Mouse (Mus musculus) heart, postnatal 0 days (tissue): ENCODE measurements around the gene Ten1. TPM values are rescaled to one million over a fixed set of nuclear protein-coding genes. Genes with fewer than 3 reads are reported as not detected.

Experiments used
- ATAC-seq: fragments of 200-750 bp; cut with Nextera tagmentation; 2 replicates; pipeline ENCODE4 v1.8.0; 2017; ENCODE audit warnings: low read depth, moderate number of reproducible peaks, moderate library complexity; ENCODE audit not compliant: insufficient read depth
- DNase-seq: peaks from one replicate; pipeline ENCODE4 v3.0.0-alpha.2; 2016; ENCODE audit warnings: low spot score
- H3K27ac ChIP-seq: fragments of 300-500 bp; sonication (generic); 2 replicates; pipeline ENCODE4 v1.5.1; 2014; ENCODE audit warnings: low read depth, mild to moderate bottlenecking
- H3K27me3 ChIP-seq: fragments of 300-500 bp; sonication (generic); 2 replicates; pipeline ENCODE4 v1.6.1; 2014; ENCODE audit warnings: low read length, mixed read lengths; ENCODE audit not compliant: control insufficient read depth, insufficient read depth
- H3K36me3 ChIP-seq: fragments of 300-500 bp; sonication (generic); replicated peaks from 2 replicates; pipeline ENCODE4 v1.6.1; 2014; ENCODE audit warnings: low read length, mixed read lengths; ENCODE audit not compliant: control insufficient read depth, insufficient read depth
- H3K4me1 ChIP-seq: fragments of 300-500 bp; sonication (generic); 2 replicates; pipeline ENCODE4 v1.6.1; 2014; ENCODE audit warnings: antibody characterized with exemption; ENCODE audit not compliant: control insufficient read depth, insufficient read depth
- H3K4me2 ChIP-seq: fragments of 300-500 bp; sonication (generic); 2 replicates; pipeline ENCODE4 v1.6.1; 2014; ENCODE audit warnings: low read depth, mild to moderate bottlenecking, low read length, moderate library complexity
- H3K4me3 ChIP-seq: fragments of 300-500 bp; sonication (generic); 2 replicates; pipeline ENCODE4 v1.5.1; 2014; ENCODE audit warnings: low read depth, low read length
- H3K9ac ChIP-seq: fragments of 300-500 bp; sonication (generic); replicated peaks from 2 replicates; pipeline ENCODE4 v1.6.1; 2014; ENCODE audit warnings: low read depth, low read length, mixed read lengths
- H3K9me3 ChIP-seq: fragments of 300-500 bp; sonication (generic); replicated peaks from 2 replicates; pipeline ENCODE4 v1.6.1; 2016; ENCODE audit warnings: low read length; ENCODE audit not compliant: control insufficient read depth
- CTCF ChIP-seq: IDR thresholded peaks from 2 replicates; pipeline ENCODE4 v1.5.1; 2016; ENCODE audit warnings: antibody characterized with exemption, control low read depth, low read depth
- EP300 ChIP-seq: IDR thresholded peaks from 2 replicates; pipeline ENCODE4 v1.6.1; 2016; ENCODE audit warnings: antibody characterized with exemption, low read depth
- WGBS: fragments of 180-500 bp; shearing (Covaris S2); extraction: QIAGEN DNeasy Blood & Tissue Kit; methylation state at CpG from one replicate; pipeline ENCODE4 v1.1.7; 2014; 5-methylcytosine and 5-hydroxymethylcytosine counted together
- polyA plus RNA-seq: library from polyadenylated mRNA; unstranded; fragments of >200 nt; fragmentation: Nextera tagmentation; extraction: Ambion mirVana; gene quantifications from 2 replicates; pipeline ENCODE4 v1.2.1, GENCODE M21; 2015
- total RNA-seq: library from RNA; depleted of rRNA; stranded (reverse); fragments of >200 nt; gene quantifications from 2 replicates; pipeline ENCODE4 v1.2.3, GENCODE M21; 2014; ENCODE audit warnings: low replicate concordance

Gene Ten1
- total and polyA plus RNA-seq, 2 experiments from 2014 or later, result 58.4 to 68.2 TPM

DNA sequence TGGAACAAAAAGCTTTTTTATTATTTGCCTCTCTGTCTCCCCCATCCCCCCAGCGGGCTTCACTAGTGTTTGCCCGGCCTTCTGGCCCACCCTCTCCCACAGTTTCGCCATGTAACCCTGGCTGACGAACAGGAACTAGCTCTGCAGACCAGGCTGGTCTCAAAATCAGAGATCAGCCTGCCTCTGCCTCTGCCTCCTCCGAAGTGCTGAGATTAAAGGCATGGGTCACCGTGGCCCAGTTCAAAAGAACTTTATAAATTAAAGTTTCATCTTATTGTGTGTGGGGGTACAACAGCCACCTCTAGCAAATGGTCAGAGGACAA lies 1.1 kb upstream of the Ten1 start:
- WGBS, result 88% methylated on average over 6 of the region's 6 CpGs

DNA sequence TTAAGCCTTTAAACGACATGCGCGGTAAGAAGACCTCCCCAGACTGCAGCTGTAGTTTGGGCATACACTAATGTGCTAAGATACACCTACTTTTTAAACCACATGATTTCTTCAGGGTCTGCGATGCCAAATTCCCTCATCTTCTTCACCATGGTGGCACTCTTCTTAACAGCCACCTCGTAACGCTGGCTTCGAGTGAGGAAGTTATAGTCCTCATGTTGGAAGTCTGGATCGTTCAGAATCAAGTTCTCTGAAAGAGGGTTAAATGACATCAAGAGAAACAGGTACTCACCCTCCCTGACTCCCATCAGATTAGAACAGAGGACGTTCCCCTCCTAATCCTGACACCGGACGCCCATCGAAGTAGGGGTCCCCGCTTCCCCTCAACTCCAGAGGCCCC lies 523 bp upstream of the Ten1 start:
- Histone ChIP-seq H3K4me1 (peaks cover 6% of the 10 kb centered on the region), H3K4me2 (peak overlapping the region; percentile 70)
- WGBS, result 15% methylated on average over 13 of the region's 13 CpGs

More for the DNA sequence above, 1.1 kb upstream of the Ten1 start:
- Histone ChIP-seq H3K9me3 (no peaks in the 10 kb centered on the region), H3K4me3 (peak overlapping the region; percentile 67; the same call in 1 of the 2 replicates), H3K27ac (no peak overlapping the region), H3K27me3 (no peaks in the 10 kb centered on the region), H3K4me1 (peaks cover 6% of the 10 kb centered on the region), H3K4me2 (peak overlapping the region; percentile 70), H3K36me3 (peaks cover 11% of the 10 kb centered on the region; the same call in 1 of the 2 replicates), H3K9ac (0 out of 2 replicates have a peak overlapping the region, but pooled peaks have one; percentile 11)
- TF ChIP-seq EP300 (no peak), CTCF (no peak)
- DNase-seq (no peak), ATAC-seq (no peak)

GRCm38 (mm10) chr11:116201151-116201550 lies 2.5 kb downstream of the Ten1 start:
- ATAC-seq (no peak), DNase-seq (no peak)
- WGBS, result 92% methylated on average over 2 of the region's 2 CpGs
- no peak overlapping the region for H3K4me3 ChIP-seq
- peaks cover 25% of the 10 kb centered on the region for H3K36me3 ChIP-seq
- no peaks in the 10 kb centered on the region for H3K9me3 ChIP-seq
- no peak overlapping the region for H3K9ac ChIP-seq
- no peaks in the 10 kb centered on the region for H3K27me3 ChIP-seq
- H3K4me2 ChIP-seq, result no peak overlapping the region
- TF ChIP-seq CTCF, result no peak
- no peak for TF ChIP-seq EP300
- H3K27ac ChIP-seq, result no peak overlapping the region
- peaks cover 6% of the 10 kb centered on the region for H3K4me1 ChIP-seq

More for the DNA sequence above, 523 bp upstream of the Ten1 start:
- TF ChIP-seq CTCF (no peak), EP300 (no peak)
- Histone ChIP-seq H3K36me3 (peaks cover 11% of the 10 kb centered on the region; the same call in 1 of the 2 replicates), H3K27me3 (no peaks in the 10 kb centered on the region), H3K9ac (peak overlapping the region; percentile 81), H3K27ac (peak overlapping the region; percentile 95), H3K4me3 (peak overlapping the region; percentile 67), H3K9me3 (no peaks in the 10 kb centered on the region)
- DNase-seq (no peak), ATAC-seq (no peak)

- no peak overlapping the region for H3K27ac ChIP-seq
- no peak for TF ChIP-seq CTCF
- no peak for TF ChIP-seq EP300
- no peaks in the 10 kb centered on the region for H3K4me1 ChIP-seq
- H3K4me3 ChIP-seq, result no peak overlapping the region
- no peak for DNase-seq
- H3K9ac ChIP-seq, result no peak overlapping the region
- 0 out of 2 replicates have a peak, but pooled peaks cover 4% of the 10 kb centered on the region for H3K9me3 ChIP-seq
- ATAC-seq, result no peak
- 87% methylated on average over 3 of the region's 3 CpGs for WGBS
- H3K4me2 ChIP-seq, result no peak overlapping the region
- peaks cover 34% of the 10 kb centered on the region for H3K36me3 ChIP-seq
- H3K27me3 ChIP-seq, result no peaks in the 10 kb centered on the region
These were observed 4.5 kb downstream of the Ten1 start for GRCm38 (mm10) chr11:116203150-116203549.

- WGBS, result 81% methylated on average over 4 of the region's 4 CpGs
- Histone ChIP-seq H3K9ac (no peak overlapping the region), H3K36me3 (peaks cover 36% of the 10 kb centered on the region), H3K4me2 (no peak overlapping the region), H3K4me1 (no peaks in the 10 kb centered on the region), H3K27ac (no peak overlapping the region), H3K9me3 (0 out of 2 replicates have a peak, but pooled peaks cover 4% of the 10 kb centered on the region), H3K4me3 (no peak overlapping the region), H3K27me3 (no peaks in the 10 kb centered on the region)
- no peak for DNase-seq
- ATAC-seq, result no peak
- TF ChIP-seq CTCF (no peak), EP300 (no peak)
These were observed 8.0 kb downstream of the Ten1 start for GRCm38 (mm10) chr11:116206678-116207077.

DNA sequence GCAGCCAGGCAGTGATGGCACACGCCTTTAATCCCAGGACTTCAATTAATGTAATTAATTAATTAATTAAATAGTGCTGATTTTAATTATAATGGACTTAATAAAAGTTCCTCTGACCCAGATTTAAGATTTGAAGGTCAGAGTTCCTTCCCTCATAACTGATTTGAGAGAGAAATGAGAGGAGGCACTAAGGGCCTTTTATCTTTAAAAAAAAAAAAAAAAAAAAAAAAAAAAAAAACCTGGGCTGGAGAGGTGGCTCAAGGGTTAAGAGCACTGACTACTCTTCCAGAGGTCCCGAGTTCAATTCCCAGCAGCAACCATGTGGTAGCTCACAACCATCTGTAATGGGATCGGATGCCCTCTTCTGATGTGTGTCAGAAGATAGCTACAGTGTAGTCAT lies 10.0 kb downstream of the Ten1 start:
- TF ChIP-seq CTCF, result no peak
- no peak for TF ChIP-seq EP300
- Histone ChIP-seq H3K27ac (no peak overlapping the region), H3K9me3 (0 out of 2 replicates have a peak, but pooled peaks cover 4% of the 10 kb centered on the region), H3K9ac (no peak overlapping the region), H3K4me1 (no peaks in the 10 kb centered on the region), H3K4me2 (no peak overlapping the region), H3K36me3 (peaks cover 36% of the 10 kb centered on the region), H3K27me3 (no peaks in the 10 kb centered on the region), H3K4me3 (no peak overlapping the region)
- WGBS, result 86% methylated on average over 3 of the region's 3 CpGs
- ATAC-seq, result no peak
- DNase-seq, result no peak
